Mouse (Mus musculus) thymus, postnatal 0 days (tissue): ENCODE results near the gene Prlh. TPM values are rescaled to one million over a fixed set of nuclear protein-coding genes. Genes with fewer than 3 reads are reported as not detected.

ENCODE experiments used
- DNase-seq: peaks from one replicate; pipeline ENCODE4 v3.0.0-alpha.2; 2015; ENCODE audit warnings: low spot score
- polyA plus RNA-seq: library from polyadenylated mRNA; unstranded; fragments of >200 nt; fragmentation: Nextera tagmentation; extraction: Ambion mirVana; gene quantifications from 2 replicates; pipeline ENCODE4 v1.2.1, GENCODE M21; 2015

The Prlh gene
- polyA plus RNA-seq, 1 experiment from 2014 or later: not detected

GRCm38 (mm10) chr1:91001101-91001500 lies 48.2 kb downstream of the Prlh start:
- no peak for DNase-seq

GRCm38 (mm10) chr1:91001871-91002539 lies 49.1 kb downstream of the Prlh start:
- no peak for DNase-seq

- no peak for DNase-seq
These were observed 49.7 kb downstream of the Prlh start for GRCm38 (mm10) chr1:91002641-91003040.

Other genes starting within 250 kb of the Prlh start
- 5.6 and 5.8 TPM in 2 replicates for gene Col6a3, start 109.1 kb upstream of the Prlh start, polyA plus RNA-seq
- gene Mlph, start 38.0 kb upstream of the Prlh start, polyA plus RNA-seq: 0.45 and 0.55 TPM in 2 replicates
- 0.94 and 1.1 TPM in 2 replicates for gene Rab17, start 16.6 kb downstream of the Prlh start, polyA plus RNA-seq
- 59.8 and 61.1 TPM in 2 replicates for gene Lrrfip1, start 45.6 kb downstream of the Prlh start, polyA plus RNA-seq
- gene Rbm44, start 192.0 kb downstream of the Prlh start, polyA plus RNA-seq: 1.4 and 2.1 TPM in 2 replicates
- 156 and 158 TPM in 2 replicates for gene Ramp1, start 226.7 kb downstream of the Prlh start, polyA plus RNA-seq